Mouse (Mus musculus) ES-E14 (cell line): ENCODE results near the gene Myo3a. TPM values are rescaled to one million over a fixed set of nuclear protein-coding genes. Genes with fewer than 3 reads are reported as not detected.
A peak's percentile ranks its signal among the peaks of the same experiment; 100 is the strongest.

Source experiments
- DNase-seq: peaks from one replicate; pipeline ENCODE4 v3.0.0-alpha.2; 2013; ENCODE audit warnings: low read depth, low spot score
- H3K27ac ChIP-seq: 2 replicates; pipeline ENCODE4 v1.5.1; 2012; ENCODE audit warnings: low read depth, mild to moderate bottlenecking, low read length, moderate library complexity, mixed read lengths; ENCODE audit not compliant: poor library complexity, insufficient read depth, severe bottlenecking
- H3K36me3 ChIP-seq: 2 replicates; pipeline ENCODE4 v1.6.1; 2012; ENCODE audit warnings: mild to moderate bottlenecking, low read length, moderate library complexity, mixed read lengths; ENCODE audit not compliant: control insufficient read depth, poor library complexity, insufficient read depth, severe bottlenecking
- H3K4me1 ChIP-seq, 2 experiments: fragments of 150-350 bp in 1 of 2; sonication (generic) in 1 of 2; 2 replicates each; pipeline ENCODE4 v1.6.1; 2012; ENCODE audit warnings: low read length in 2 of 2, mild to moderate bottlenecking in 1 of 2, mixed read lengths in 1 of 2; ENCODE audit not compliant: control insufficient read depth in 2 of 2, insufficient read depth in 2 of 2, poor library complexity in 1 of 2
- H3K4me3 ChIP-seq, 2 experiments: fragments of 150-350 bp in 1 of 2; sonication (generic) in 1 of 2; 2 replicates each; pipeline ENCODE4 v1.5.1; 2012; ENCODE audit warnings: low read length in 2 of 2, low read depth in 1 of 2, mild to moderate bottlenecking in 1 of 2, mixed read lengths in 1 of 2; ENCODE audit not compliant: insufficient read depth in 1 of 2, poor library complexity in 1 of 2, severe bottlenecking in 1 of 2
- H3K9ac ChIP-seq: 2 replicates; pipeline ENCODE4 v1.6.1; 2012; ENCODE audit warnings: low read depth, mild to moderate bottlenecking, low read length, mixed read lengths; ENCODE audit not compliant: poor library complexity, insufficient read depth, severe bottlenecking
- H3K9me3 ChIP-seq: fragments of 150-350 bp; sonication (generic); 2 replicates; pipeline ENCODE4 v1.6.1; 2012; ENCODE audit warnings: low read depth, mild to moderate bottlenecking, low read length; ENCODE audit not compliant: control insufficient read depth, insufficient read depth
- CHD2 ChIP-seq: IDR thresholded peaks from 2 replicates; pipeline ENCODE4 v1.6.1; 2014; ENCODE audit warnings: mild to moderate bottlenecking, low read depth, low read length, inconsistent platforms
- HCFC1 ChIP-seq: IDR thresholded peaks from 2 replicates; pipeline ENCODE4 v1.6.1; 2012; ENCODE audit warnings: low read length, inconsistent platforms, borderline replicate concordance; ENCODE audit not compliant: insufficient read depth
- MAFK ChIP-seq: IDR thresholded peaks from 2 replicates; pipeline ENCODE4 v1.6.1; 2014; ENCODE audit warnings: mild to moderate bottlenecking, low read depth, low read length, inconsistent platforms; ENCODE audit not compliant: insufficient read depth
- ZC3H11A ChIP-seq: IDR thresholded peaks from 2 replicates; pipeline ENCODE4 v1.6.1; 2012; ENCODE audit warnings: low read depth, mild to moderate bottlenecking, inconsistent platforms, low read length, borderline replicate concordance
- ZNF384 ChIP-seq: IDR thresholded peaks from 2 replicates; pipeline ENCODE4 v1.6.1; 2012; ENCODE audit warnings: low read depth, low read length, inconsistent platforms
- in situ Hi-C, 2 experiments: fragments of 600-800 bp; cut with MboI; formaldehyde crosslinking; loops; one replicate each; pipeline ENCODE4 v1.15.1; 2025; ENCODE audit warnings: low sequenced_read_pairs in 2 of 2, inconsistent platforms in 1 of 2; ENCODE audit not compliant: unreplicated experiment in 2 of 2
- total RNA-seq: library from RNA; depleted of rRNA; stranded (reverse); fragments of 300-350 nt; gene quantifications from 2 replicates; pipeline ENCODE4 v1.2.3, GENCODE M21; 2012; rRNA removed

Myo3a gene
- 0.09 TPM in 1 of 2 replicates, not detected in the other for total RNA-seq

DNA sequence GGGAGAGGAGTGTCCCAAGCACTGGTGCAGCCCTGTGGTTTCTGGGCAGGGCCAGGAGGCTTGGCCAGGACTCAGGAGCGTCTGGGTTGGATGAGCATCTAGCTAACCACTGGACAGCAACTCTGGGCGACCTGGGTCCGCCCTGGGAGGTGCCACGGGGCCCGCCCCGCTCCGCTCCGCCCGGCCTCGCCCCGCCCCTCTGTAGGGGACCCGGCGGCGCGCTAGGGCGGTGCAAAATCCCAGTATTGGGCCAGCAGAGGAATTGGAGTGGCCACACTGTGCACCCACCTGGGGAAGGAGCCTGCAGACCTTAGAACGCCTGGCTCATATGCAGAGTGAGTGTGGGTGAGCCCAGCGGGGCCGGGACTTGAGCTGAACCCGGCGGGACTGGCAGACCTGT lies at the start of gene Myo3a:
Gene Myo3a (plus strand): TSS at position 196 of the 400 bp plus-strand sequence.
- in situ Hi-C loops, result no loop called here
- H3K36me3 ChIP-seq, result no peaks in the 10 kb centered on the region
- H3K9me3 ChIP-seq, result no peaks in the 10 kb centered on the region
- DNase-seq, result no peak
- peak within 1 kb of the TSS; percentile 48 to 71 for H3K4me3 ChIP-seq
- H3K9ac ChIP-seq, result peak within 1 kb of the TSS; percentile 59
- TF ChIP-seq HCFC1, result no peak
- TF ChIP-seq MAFK, result no peak
- TF ChIP-seq CHD2, result no peak
- TF ChIP-seq ZC3H11A, result no peak
- TF ChIP-seq ZNF384, result no peak
- no peak within 1 kb of the TSS for H3K27ac ChIP-seq
- no peaks in the 10 kb centered on the region; a peak in 1 of 4 replicates for H3K4me1 ChIP-seq

DNA sequence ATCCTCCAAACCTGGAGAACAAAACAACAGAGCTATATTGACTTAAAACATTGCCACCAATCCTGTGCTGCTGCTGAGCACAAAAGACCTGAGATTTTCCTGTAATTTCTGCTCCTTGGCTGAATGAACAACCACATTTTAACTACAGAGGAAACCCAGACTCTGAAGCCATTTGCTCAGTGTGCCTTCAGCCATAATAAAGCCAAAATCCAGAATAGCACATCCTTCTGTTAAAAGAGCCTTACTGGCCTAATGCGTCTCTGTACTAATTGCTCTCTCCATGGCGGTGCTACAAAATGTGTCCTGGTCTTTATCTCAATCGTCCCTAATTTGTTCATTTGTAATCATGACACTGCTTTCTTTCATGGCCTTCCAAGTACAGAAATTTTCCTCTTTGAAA lies 23.2 kb downstream of the Myo3a start:
- Histone ChIP-seq H3K9me3 (no peaks in the 10 kb centered on the region), H3K4me1 (no peaks in the 10 kb centered on the region), H3K9ac (no peak overlapping the region), H3K36me3 (no peaks in the 10 kb centered on the region), H3K27ac (no peak overlapping the region), H3K4me3 (no peak overlapping the region)
- TF ChIP-seq HCFC1 (no peak), MAFK (no peak), ZC3H11A (no peak), ZNF384 (no peak), CHD2 (no peak)
- no peak for DNase-seq
- in situ Hi-C loops, result no loop called here

DNA sequence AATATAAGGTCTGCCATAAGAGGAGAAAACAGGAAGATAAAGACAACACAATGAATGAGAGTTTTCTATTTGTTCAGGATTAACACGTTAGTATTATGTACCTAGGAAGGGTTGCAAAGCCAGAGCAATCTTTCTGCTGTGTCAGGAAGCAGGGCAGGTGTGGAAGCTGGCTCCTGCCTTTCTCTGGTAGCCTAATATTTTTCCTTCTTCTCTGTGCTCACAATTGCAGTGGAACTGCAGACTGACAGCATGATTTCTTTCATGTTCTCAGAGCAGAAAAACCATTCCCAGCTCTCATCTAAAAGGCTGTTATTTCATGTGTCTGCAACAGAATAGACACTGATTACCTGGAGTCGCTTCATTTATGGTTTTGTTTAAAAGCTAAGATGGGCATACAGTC lies 23.7 kb downstream of the Myo3a start:
- Histone ChIP-seq H3K4me1 (no peaks in the 10 kb centered on the region), H3K9me3 (no peaks in the 10 kb centered on the region), H3K36me3 (no peaks in the 10 kb centered on the region), H3K9ac (no peak overlapping the region), H3K4me3 (no peak overlapping the region), H3K27ac (no peak overlapping the region)
- DNase-seq, result no peak
- in situ Hi-C loops, result no loop called here
- no peak for TF ChIP-seq HCFC1
- no peak for TF ChIP-seq ZNF384
- no peak for TF ChIP-seq ZC3H11A
- no peak for TF ChIP-seq MAFK
- no peak for TF ChIP-seq CHD2

DNA sequence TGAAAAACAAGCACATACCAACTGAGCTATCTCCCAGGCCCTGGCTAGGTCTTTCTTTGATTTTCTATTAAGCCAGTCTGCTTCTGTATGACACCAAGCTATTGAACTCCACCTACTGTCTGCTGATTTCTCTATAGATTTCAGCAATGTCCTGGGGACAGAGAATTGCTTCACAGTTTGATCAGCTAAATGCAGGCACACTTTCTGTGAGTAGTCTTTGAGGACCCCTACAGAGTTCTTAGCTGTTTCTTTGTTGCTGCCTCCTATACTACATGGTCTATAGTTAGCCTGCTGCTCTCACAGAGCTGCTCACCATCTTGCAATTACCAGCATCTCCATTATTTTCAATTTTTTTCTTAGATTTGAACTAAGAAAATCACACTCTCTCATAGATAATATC lies 28.3 kb downstream of the Myo3a start:
- Histone ChIP-seq H3K9me3 (no peaks in the 10 kb centered on the region), H3K27ac (no peak overlapping the region), H3K9ac (no peak overlapping the region), H3K4me1 (no peaks in the 10 kb centered on the region), H3K36me3 (no peaks in the 10 kb centered on the region), H3K4me3 (no peak overlapping the region)
- DNase-seq, result no peak
- in situ Hi-C loops, result no loop called here
- TF ChIP-seq HCFC1 (no peak), ZC3H11A (no peak), ZNF384 (no peak), MAFK (no peak), CHD2 (no peak)

DNA sequence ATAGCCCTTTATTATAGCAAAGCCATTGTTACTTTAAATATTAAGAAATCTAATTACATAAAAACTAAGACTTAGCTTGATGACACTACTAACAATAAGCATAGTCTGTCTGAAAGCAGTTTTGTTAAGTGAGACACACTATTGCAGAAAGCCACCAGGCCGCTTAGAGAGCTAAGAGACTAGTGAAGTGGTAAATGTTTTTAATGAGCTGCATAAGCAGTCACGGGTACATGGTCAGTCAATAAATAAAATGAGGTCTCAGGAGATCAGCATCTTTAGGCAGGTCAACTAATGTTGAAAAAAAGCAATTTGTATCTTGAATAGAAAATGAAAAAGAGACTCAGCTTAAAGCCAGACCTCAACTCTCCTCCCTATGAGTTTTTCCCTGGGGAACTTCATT lies 44.3 kb downstream of the Myo3a start:
- H3K4me1 ChIP-seq, result no peaks in the 10 kb centered on the region
- TF ChIP-seq ZC3H11A (no peak), MAFK (no peak), CHD2 (no peak), ZNF384 (no peak), HCFC1 (no peak)
- no peaks in the 10 kb centered on the region for H3K9me3 ChIP-seq
- no peak for DNase-seq
- no peaks in the 10 kb centered on the region for H3K36me3 ChIP-seq
- H3K27ac ChIP-seq, result no peak overlapping the region
- H3K9ac ChIP-seq, result no peak overlapping the region
- in situ Hi-C loops, result no loop called here
- H3K4me3 ChIP-seq, result no peak overlapping the region
